Mouse (Mus musculus): ENCODE data around the gene Abcb6. TPM values are rescaled to one million over a fixed set of nuclear protein-coding genes. Genes with fewer than 3 reads are reported as not detected.

Gene Abcb6
- total and polyA plus RNA-seq, 3 experiments, result 9.5 to 132 (median 25.0) TPM

DNA sequence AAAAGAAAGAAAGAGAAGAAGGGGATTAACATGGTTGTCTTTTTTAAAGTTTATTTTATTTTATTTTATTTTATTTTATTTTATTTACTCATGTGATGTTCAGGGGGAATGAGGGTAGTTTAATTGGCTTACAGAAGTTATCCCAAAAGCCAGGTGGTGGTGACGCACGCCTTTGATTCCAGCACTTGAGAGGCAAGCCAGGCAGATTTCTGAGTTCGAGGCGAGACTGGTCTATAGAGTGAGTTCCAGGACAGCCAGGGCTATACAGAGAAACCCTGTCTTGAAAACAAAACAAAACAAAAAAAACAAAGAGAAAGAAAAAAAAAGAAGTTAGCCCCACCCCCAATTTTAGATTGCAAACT is 20.0 kb downstream of the Abcb6 start:
- DNase-seq (ENCODE audit: low spot score) (no peak), ATAC-seq (ENCODE audit: extremely low read depth, insufficient number of reproducible peaks, low FRiP score, poor library complexity, severe bottlenecking) (no peak)
- Histone ChIP-seq H3K9me3 (replicated peaks) (no peaks in the 10 kb centered on the region), H3K4me3 (ENCODE audit: low read depth, low read length) (peak overlapping the region; percentile 59; the same call in 1 of the 2 replicates), H3K27me3 (ENCODE audit: insufficient read depth, low read length) (no peaks in the 10 kb centered on the region), H3K4me1 (ENCODE audit: insufficient read depth, low read depth, low read length) (peaks cover 53% of the 10 kb centered on the region), H3K36me3 (replicated peaks) (no peaks in the 10 kb centered on the region)
- TF ChIP-seq GATA2 (IDR thresholded peaks at IDR 0.05; ENCODE audit: borderline replicate concordance, low read depth, low read length) (no peak), GATA1 (IDR thresholded peaks at IDR 0.05; ENCODE audit: borderline replicate concordance, low read length) (no peak), POLR2AphosphoS5 (IDR thresholded peaks at IDR 0.05; ENCODE audit: insufficient replicate concordance, low read depth, low read length) (no peak), CTCF (IDR thresholded peaks at IDR 0.05; ENCODE audit: low read depth, low read length) (no peak)

DNA sequence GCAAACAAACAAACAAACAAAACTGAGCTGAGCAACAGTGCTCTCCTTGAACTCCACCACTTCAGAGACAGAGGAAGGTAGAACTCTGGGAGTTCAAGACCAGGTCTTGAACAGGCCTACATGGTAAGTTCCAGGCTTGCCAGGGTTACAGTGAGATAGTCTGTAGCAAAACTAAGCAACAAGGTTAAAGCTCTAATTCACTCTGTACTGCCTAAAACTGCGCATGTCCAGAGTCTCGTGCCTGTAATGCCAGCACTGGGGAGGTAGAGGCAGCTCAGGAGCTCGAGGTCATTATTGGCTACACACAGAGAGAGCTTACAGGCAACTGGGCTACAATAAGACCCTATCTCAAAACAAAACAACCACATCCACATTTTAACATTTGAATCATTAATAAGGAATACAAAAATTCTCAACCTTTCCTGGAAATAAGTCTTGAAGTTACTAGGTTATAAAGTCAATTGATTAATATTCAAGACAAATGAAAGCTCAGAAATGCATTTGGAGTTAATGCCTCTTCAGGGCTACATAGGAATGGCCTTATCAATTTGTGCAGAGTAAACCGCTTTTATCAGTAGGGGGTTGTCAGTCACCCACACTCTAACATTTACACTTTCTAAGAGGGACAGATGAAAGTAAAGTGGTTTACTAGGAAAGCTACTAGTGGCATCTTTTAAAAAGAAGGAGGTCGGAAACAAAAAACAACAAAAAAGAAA is 20.5 kb downstream of the Abcb6 start:
- peak; percentile 50 for DNase-seq (ENCODE audit: low spot score)
- TF ChIP-seq TAL1 (conservative IDR thresholded peaks at IDR 0.05; ENCODE audit: low read depth, low read length) (peak; percentile 77), POLR2AphosphoS5 (IDR thresholded peaks at IDR 0.05; ENCODE audit: insufficient replicate concordance, low read depth, low read length) (no peak)
- peaks cover 58% of the 10 kb centered on the region for H3K4me1 ChIP-seq (ENCODE audit: insufficient read depth, low read depth, low read length)
- no peaks in the 10 kb centered on the region for H3K9me3 ChIP-seq (replicated peaks)
- no peaks in the 10 kb centered on the region for H3K27me3 ChIP-seq (ENCODE audit: insufficient read depth, low read length)
- peak overlapping the region; percentile 34; the same call in 1 of the 2 replicates for H3K4me3 ChIP-seq (ENCODE audit: low read depth, low read length)
- H3K36me3 ChIP-seq (replicated peaks), result no peaks in the 10 kb centered on the region
- peak; percentile 77 for ATAC-seq (ENCODE audit: extremely low read depth, insufficient number of reproducible peaks, low FRiP score, poor library complexity, severe bottlenecking)

DNA sequence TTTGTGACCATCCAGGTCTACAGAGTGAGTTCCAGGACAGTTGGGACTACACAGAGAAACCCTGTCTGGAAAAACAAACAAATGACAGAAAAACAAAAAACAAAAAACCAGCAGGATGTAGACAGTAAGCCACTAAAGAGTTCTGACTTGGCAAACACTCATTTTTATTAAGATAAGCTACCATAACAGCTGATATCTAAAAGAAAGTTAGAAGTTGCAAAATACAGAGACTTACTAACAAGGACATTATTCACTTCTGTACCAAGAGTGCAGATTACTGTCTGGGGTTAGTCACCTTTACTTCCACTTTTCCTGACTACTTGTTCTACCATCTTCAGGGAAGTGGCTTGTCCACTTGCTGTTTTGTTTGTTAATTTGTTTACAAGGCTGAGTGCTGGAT is 21.2 kb downstream of the Abcb6 start:
- no peak for DNase-seq (ENCODE audit: low spot score)
- Histone ChIP-seq H3K4me1 (ENCODE audit: insufficient read depth, low read depth, low read length) (peaks cover 63% of the 10 kb centered on the region), H3K9me3 (replicated peaks) (no peaks in the 10 kb centered on the region), H3K4me3 (ENCODE audit: low read depth, low read length) (no peak overlapping the region), H3K27me3 (ENCODE audit: insufficient read depth, low read length) (no peaks in the 10 kb centered on the region), H3K36me3 (replicated peaks) (peaks cover 2% of the 10 kb centered on the region)
- ATAC-seq (ENCODE audit: extremely low read depth, insufficient number of reproducible peaks, low FRiP score, poor library complexity, severe bottlenecking), result no peak
- TF ChIP-seq GATA1 (IDR thresholded peaks at IDR 0.05; ENCODE audit: borderline replicate concordance, low read length) (no peak), GATA2 (IDR thresholded peaks at IDR 0.05; ENCODE audit: borderline replicate concordance, low read depth, low read length) (no peak), POLR2AphosphoS5 (IDR thresholded peaks at IDR 0.05; ENCODE audit: insufficient replicate concordance, low read depth, low read length) (no peak), TAL1 (conservative IDR thresholded peaks at IDR 0.05; ENCODE audit: low read depth, low read length) (no peak), CTCF (IDR thresholded peaks at IDR 0.05; ENCODE audit: low read depth, low read length) (no peak)

DNA sequence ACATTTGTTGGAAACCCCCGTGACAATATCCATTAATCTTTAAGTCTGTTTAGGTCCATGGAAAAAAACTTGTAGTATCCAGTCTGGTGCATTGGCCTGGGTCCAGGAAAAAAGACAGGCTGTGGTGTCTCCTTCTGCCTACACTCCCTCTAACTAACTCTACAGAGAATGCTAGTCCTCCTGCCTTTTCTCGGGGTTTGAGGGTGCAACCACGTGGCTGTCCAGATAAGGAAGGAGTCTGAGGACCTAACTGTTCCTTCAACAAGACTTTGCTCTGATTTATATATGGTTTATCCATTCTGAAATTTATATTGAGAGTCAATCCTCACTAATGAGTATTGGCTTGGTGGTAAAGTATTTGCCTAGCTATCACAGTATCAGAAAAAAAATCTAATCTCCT is 24.4 kb downstream of the Abcb6 start:
- DNase-seq (ENCODE audit: low spot score) (no peak), ATAC-seq (ENCODE audit: extremely low read depth, insufficient number of reproducible peaks, low FRiP score, poor library complexity, severe bottlenecking) (no peak)
- peaks cover 55% of the 10 kb centered on the region for H3K4me1 ChIP-seq (ENCODE audit: insufficient read depth, low read depth, low read length)
- H3K4me3 ChIP-seq (ENCODE audit: low read depth, low read length), result no peak overlapping the region
- TF ChIP-seq TAL1 (conservative IDR thresholded peaks at IDR 0.05; ENCODE audit: low read depth, low read length), result no peak
- no peaks in the 10 kb centered on the region for H3K9me3 ChIP-seq (replicated peaks)
- peaks cover 2% of the 10 kb centered on the region for H3K36me3 ChIP-seq (replicated peaks)
- H3K27me3 ChIP-seq (ENCODE audit: insufficient read depth, low read length), result no peaks in the 10 kb centered on the region

DNA sequence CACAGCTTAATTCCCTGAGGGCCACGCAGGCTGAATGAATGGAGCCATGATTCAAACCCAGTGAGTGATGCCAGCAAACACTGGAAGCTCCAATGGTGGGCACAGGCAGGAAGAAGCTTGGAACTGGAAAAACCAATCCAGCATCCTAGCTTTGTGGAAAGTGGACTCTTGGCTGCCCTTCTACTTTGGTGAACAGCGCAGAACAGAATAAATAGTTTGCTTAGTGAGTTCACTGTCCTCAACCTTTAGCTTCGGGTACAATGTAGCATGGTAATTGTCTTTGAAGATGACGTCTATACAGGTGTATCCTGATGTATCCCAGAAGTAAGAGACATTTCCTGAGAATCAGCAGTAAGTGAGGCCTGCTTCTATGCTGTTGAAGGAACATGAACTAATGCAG is 31.5 kb downstream of the Abcb6 start:
- ATAC-seq (ENCODE audit: extremely low read depth, insufficient number of reproducible peaks, low FRiP score, poor library complexity, severe bottlenecking) (no peak), DNase-seq (ENCODE audit: low spot score) (no peak)
- H3K27me3 ChIP-seq (ENCODE audit: insufficient read depth, low read length), result no peaks in the 10 kb centered on the region
- no peak for TF ChIP-seq GATA2 (IDR thresholded peaks at IDR 0.05; ENCODE audit: borderline replicate concordance, low read depth, low read length)
- TF ChIP-seq CTCF (IDR thresholded peaks at IDR 0.05; ENCODE audit: low read depth, low read length), result no peak
- TF ChIP-seq POLR2AphosphoS5 (IDR thresholded peaks at IDR 0.05; ENCODE audit: insufficient replicate concordance, low read depth, low read length), result no peak
- no peak for TF ChIP-seq TAL1 (conservative IDR thresholded peaks at IDR 0.05; ENCODE audit: low read depth, low read length)
- no peak for TF ChIP-seq GATA1 (IDR thresholded peaks at IDR 0.05; ENCODE audit: borderline replicate concordance, low read length)
- no peaks in the 10 kb centered on the region for H3K9me3 ChIP-seq (replicated peaks)
- H3K36me3 ChIP-seq (replicated peaks), result peaks cover 66% of the 10 kb centered on the region
- no peak overlapping the region for H3K4me3 ChIP-seq (ENCODE audit: low read depth, low read length)
- H3K4me1 ChIP-seq (ENCODE audit: insufficient read depth, low read depth, low read length), result peaks cover 50% of the 10 kb centered on the region

DNA sequence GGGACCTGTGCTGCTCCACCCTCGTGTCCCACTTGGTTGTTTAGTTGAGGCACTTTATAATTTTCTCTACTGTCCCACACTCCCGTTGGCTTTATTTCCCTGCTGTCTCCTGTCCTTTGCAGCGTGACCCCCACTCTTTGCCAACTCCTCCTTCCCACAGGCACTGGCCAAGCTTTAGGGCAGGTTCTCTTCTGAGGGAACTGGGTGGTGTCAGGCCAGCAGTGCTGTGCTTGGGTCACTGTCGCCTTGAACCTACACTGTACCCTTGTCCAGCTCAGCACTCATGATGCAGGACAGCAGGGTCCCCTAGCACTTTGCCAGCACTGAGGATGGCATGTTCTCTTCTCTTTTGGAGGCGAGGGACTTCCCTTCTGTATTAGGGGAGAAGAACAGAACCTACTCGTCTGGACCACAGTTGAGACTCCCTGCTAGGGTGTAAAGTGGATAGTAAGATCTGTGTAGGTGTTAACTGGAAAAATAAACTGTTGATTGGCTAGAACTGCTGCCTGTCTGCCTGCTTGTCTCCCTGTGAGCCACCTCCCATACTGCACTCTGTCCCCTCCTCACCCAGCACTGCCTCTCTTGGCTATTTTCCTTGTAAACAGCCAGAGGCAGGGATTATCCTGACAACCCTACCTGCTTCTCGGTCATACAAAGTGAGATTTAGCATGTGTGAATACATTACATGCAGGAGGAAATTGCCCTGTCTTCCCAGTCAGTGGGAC is 32.6 kb downstream of the Abcb6 start:
- no peaks in the 10 kb centered on the region for H3K9me3 ChIP-seq (replicated peaks)
- TF ChIP-seq GATA2 (IDR thresholded peaks at IDR 0.05; ENCODE audit: borderline replicate concordance, low read depth, low read length) (no peak), GATA1 (IDR thresholded peaks at IDR 0.05; ENCODE audit: borderline replicate concordance, low read length) (no peak), TAL1 (conservative IDR thresholded peaks at IDR 0.05; ENCODE audit: low read depth, low read length) (no peak), CTCF (IDR thresholded peaks at IDR 0.05; ENCODE audit: low read depth, low read length) (no peak), POLR2AphosphoS5 (IDR thresholded peaks at IDR 0.05; ENCODE audit: insufficient replicate concordance, low read depth, low read length) (no peak)
- DNase-seq (ENCODE audit: low spot score) (no peak), ATAC-seq (ENCODE audit: extremely low read depth, insufficient number of reproducible peaks, low FRiP score, poor library complexity, severe bottlenecking) (no peak)
- H3K4me3 ChIP-seq (ENCODE audit: low read depth, low read length), result peak overlapping the region; percentile 13; the same call in 1 of the 2 replicates
- H3K27me3 ChIP-seq (ENCODE audit: insufficient read depth, low read length), result no peaks in the 10 kb centered on the region
- H3K36me3 ChIP-seq (replicated peaks), result peaks cover 68% of the 10 kb centered on the region
- peaks cover 55% of the 10 kb centered on the region for H3K4me1 ChIP-seq (ENCODE audit: insufficient read depth, low read depth, low read length)

All from G1E (cell line).